In the genomic region with DNA sequence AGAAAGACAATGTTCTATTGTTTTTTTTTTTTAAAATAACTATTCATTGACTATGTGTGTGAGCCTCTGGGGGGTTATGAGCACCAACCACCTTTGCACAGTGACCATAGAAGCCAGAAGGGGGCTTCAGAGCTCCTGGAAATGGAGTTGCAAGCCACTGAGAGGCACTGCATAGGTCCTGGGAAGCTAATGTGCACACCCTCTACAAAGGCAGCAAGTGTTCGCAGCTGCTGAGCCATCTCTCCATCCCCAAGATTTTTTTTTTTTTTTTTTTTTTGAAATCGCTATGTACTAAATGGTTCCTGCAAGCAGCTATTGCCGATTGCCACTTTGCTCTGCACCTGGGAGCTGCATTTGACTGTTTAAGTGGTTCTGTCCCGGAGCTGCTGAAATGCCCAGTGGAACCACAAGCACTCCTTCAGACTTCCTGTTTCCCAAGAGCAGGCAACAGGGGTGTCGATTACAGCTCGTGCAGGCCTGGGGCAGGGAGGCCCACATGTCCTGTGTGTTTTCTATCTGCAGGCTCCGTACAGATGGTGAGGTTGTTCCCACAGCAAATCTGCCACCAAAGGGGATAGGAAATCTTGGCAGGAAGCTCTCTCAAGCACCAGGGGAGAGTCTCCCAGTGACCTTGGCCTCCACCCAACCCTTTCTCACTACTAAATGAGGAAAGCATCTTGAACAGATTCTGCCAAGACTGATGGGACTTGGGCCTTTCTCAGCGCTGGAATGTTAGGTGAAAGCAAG, we compare ENCODE assay signal across 8 mouse cellular contexts. TPM values are rescaled to one million over a fixed set of nuclear protein-coding genes. Genes with fewer than 3 reads are reported as not detected.
A peak's percentile ranks its signal among the peaks of the same experiment; 100 is the strongest.
DNase-seq lines count a peak whose midpoint lies in the region; ATAC-seq and TF ChIP-seq lines count a peak whose summit lies in the region.

No protein-coding gene starts in this region.

- no peaks in the 10 kb centered on the region for H3K9me3 ChIP-seq in embryonic facial prominence, embryonic 10.5 days
- no peaks in the 10 kb centered on the region for H3K9me3 ChIP-seq in heart, embryonic 11.5 days (replicated peaks; ENCODE audit: control insufficient read depth, low read length)
- H3K9me3 ChIP-seq in kidney, embryonic 16.5 days (ENCODE audit: low read length): 0 out of 2 replicates have a peak, but pooled peaks cover 1% of the 10 kb centered on the region
- H3K9me3 ChIP-seq in lung, postnatal 0 days (ENCODE audit: low read length): no peaks in the 10 kb centered on the region

- TF ChIP-seq EP300 in lung, postnatal 0 days (IDR thresholded peaks at IDR 0.05): no peak

- H3K36me3 ChIP-seq in embryonic facial prominence, embryonic 10.5 days (replicated peaks): peaks cover 21% of the 10 kb centered on the region
- H3K36me3 ChIP-seq in heart, embryonic 11.5 days (ENCODE audit: control insufficient read depth, insufficient read depth, low read length): no peaks in the 10 kb centered on the region
- no peaks in the 10 kb centered on the region for H3K36me3 ChIP-seq in kidney, embryonic 16.5 days (ENCODE audit: insufficient read depth, low read length)
- H3K36me3 ChIP-seq in lung, postnatal 0 days (ENCODE audit: insufficient read depth, low read length): no peaks in the 10 kb centered on the region

- TF ChIP-seq CTCF in lung, postnatal 0 days (IDR thresholded peaks at IDR 0.05): peak; percentile 19

- no peak overlapping the region for H3K4me3 ChIP-seq in embryonic facial prominence, embryonic 10.5 days
- no peak overlapping the region for H3K4me3 ChIP-seq in heart, embryonic 11.5 days (ENCODE audit: low read depth, low read length)
- no peak overlapping the region for H3K4me3 ChIP-seq in kidney, embryonic 16.5 days (ENCODE audit: low read length)
- H3K4me3 ChIP-seq in lung, postnatal 0 days (ENCODE audit: low read depth, low read length): no peak overlapping the region

- ATAC-seq in heart, embryonic 11.5 days (replicated peaks; ENCODE audit: insufficient number of reproducible peaks, low FRiP score, low TSS enrichment): 0 out of 2 replicates have a peak, but pooled peaks have one; percentile 15
- no peak for ATAC-seq in kidney, embryonic 16.5 days (ENCODE audit: low FRiP score, low TSS enrichment)
- ATAC-seq in lung, postnatal 0 days: peak; percentile 53

- H3K27ac ChIP-seq in embryonic facial prominence, embryonic 10.5 days (replicated peaks): peak overlapping the region; percentile 76
- H3K27ac ChIP-seq in heart, embryonic 11.5 days (ENCODE audit: low read depth, low read length): peak overlapping the region; percentile 82
- H3K27ac ChIP-seq in kidney, embryonic 16.5 days (ENCODE audit: low read length): peak overlapping the region; percentile 70
- H3K27ac ChIP-seq in lung, postnatal 0 days (ENCODE audit: low read length): peak overlapping the region; percentile 81

- H3K27me3 ChIP-seq in embryonic facial prominence, embryonic 10.5 days (replicated peaks; ENCODE audit: low read depth, poor library complexity, severe bottlenecking): no peaks in the 10 kb centered on the region
- H3K27me3 ChIP-seq in heart, embryonic 11.5 days (ENCODE audit: control insufficient read depth, insufficient read depth, low read length): no peaks in the 10 kb centered on the region
- H3K27me3 ChIP-seq in kidney, embryonic 16.5 days (ENCODE audit: insufficient read depth, low read length): no peaks in the 10 kb centered on the region
- no peaks in the 10 kb centered on the region for H3K27me3 ChIP-seq in lung, postnatal 0 days (replicated peaks; ENCODE audit: insufficient read depth, low read length)

- H3K4me2 ChIP-seq in heart, embryonic 11.5 days: no peak overlapping the region
- no peak overlapping the region for H3K4me2 ChIP-seq in kidney, embryonic 16.5 days (replicated peaks; ENCODE audit: low read depth, low read length)
- H3K4me2 ChIP-seq in lung, postnatal 0 days (replicated peaks; ENCODE audit: low read depth, low read length): no peak overlapping the region

- DNase-seq in 3134 (ENCODE audit: extremely low read depth, insufficient read length, low spot score) (peak; percentile 74), R1 (ENCODE audit: low read depth, low spot score) (peak; percentile 16)
- DNase-seq in embryonic facial prominence, embryonic 10.5 days (ENCODE audit: low spot score): peak; percentile 62
- DNase-seq in lung, postnatal 0 days (ENCODE audit: low spot score): peak; percentile 87
- DNase-seq in spleen, adult 18-20 months: no peak
- no peak for DNase-seq in retina, embryonic 14.5 days (ENCODE audit: low spot score)

- 49% methylated on average over 8 of the region's 8 CpGs for WGBS in embryonic facial prominence, embryonic 10.5 days
- 34% methylated on average over 8 of the region's 8 CpGs for WGBS in heart, embryonic 11.5 days (ENCODE audit: insufficient replicate concordance)
- WGBS in kidney, embryonic 16.5 days: 34% methylated on average over 8 of the region's 8 CpGs
- WGBS in lung, postnatal 0 days: 7% methylated on average over 8 of the region's 8 CpGs

- peaks cover 58% of the 10 kb centered on the region for H3K4me1 ChIP-seq in embryonic facial prominence, embryonic 10.5 days
- H3K4me1 ChIP-seq in heart, embryonic 11.5 days (ENCODE audit: control insufficient read depth, insufficient read depth, low read length): peaks cover 59% of the 10 kb centered on the region
- H3K4me1 ChIP-seq in kidney, embryonic 16.5 days (ENCODE audit: insufficient read depth, low read length): peaks cover 50% of the 10 kb centered on the region
- peaks cover 30% of the 10 kb centered on the region for H3K4me1 ChIP-seq in lung, postnatal 0 days (ENCODE audit: insufficient read depth, low read depth, low read length)

- H3K9ac ChIP-seq in heart, embryonic 11.5 days (ENCODE audit: low read depth, low read length): no peak overlapping the region
- H3K9ac ChIP-seq in kidney, embryonic 16.5 days (replicated peaks; ENCODE audit: low read length): no peak overlapping the region
- no peak overlapping the region for H3K9ac ChIP-seq in lung, postnatal 0 days (replicated peaks; ENCODE audit: low read depth)

RNA-seq across cellular contexts. Expression of gene Igf2r, which starts 24.4 kb away (rescaled TPM):
- 25.9 and 27.2 TPM in 2 replicates for polyA plus RNA-seq in embryonic facial prominence, embryonic 10.5 days (2016; fragmentation: Nextera tagmentation; extraction: Ambion mirVana)
- polyA plus RNA-seq in heart, embryonic 11.5 days (2014; fragmentation: Nextera tagmentation; extraction: Ambion mirVana): 199 and 238 TPM in 2 replicates
- 32.1 and 33.6 TPM in 2 replicates for polyA plus RNA-seq in kidney, embryonic 16.5 days (2015; fragmentation: Nextera tagmentation; extraction: Ambion mirVana)
- 26.7 and 27.9 TPM in 2 replicates for polyA plus RNA-seq in lung, postnatal 0 days (2015; fragmentation: Nextera tagmentation; extraction: Ambion mirVana)

Comparison
In these comparisons a context has a peak if more than half of its experiments do, and no peak if none do; other contexts are left out.
1. DNase-seq: peak in 3134 (single experiment), R1 (single experiment), embryonic facial prominence, embryonic 10.5 days (single experiment) and lung, postnatal 0 days (single experiment); none in spleen, adult 18-20 months (0 of 2) and retina, embryonic 14.5 days (single experiment).
2. Peak in every context shown above with its lines, with median percentiles within 50 percentile points of each other: H3K27ac ChIP-seq.